Mouse (Mus musculus) E14TG2a.4 (cell line): Measurements from ENCODE around the gene Lrrc4c.

Experiments used
- CTCF ChIP-seq: conservative IDR thresholded peaks from 2 replicates; pipeline ENCODE4 v1.5.1; 2014; ENCODE audit warnings: low read length
- NANOG ChIP-seq: IDR thresholded peaks from 2 replicates; pipeline ENCODE4 v1.6.1; 2014; ENCODE audit warnings: borderline replicate concordance, low read length, mixed read lengths

- TF ChIP-seq NANOG (no peak), CTCF (no peak)
Measured at GRCm38 (mm10) chr2:97124246-97124645, 806.3 kb downstream of the Lrrc4c start.
